Mouse (Mus musculus) embryonic fibroblast, embryonic 13.5 days (primary cell): ENCODE measurements around the gene Dock4.

Experiments used
- CTCF ChIP-seq: IDR thresholded peaks from 2 replicates; pipeline ENCODE4 v1.5.1; 2011; ENCODE audit warnings: mild to moderate bottlenecking, control low read depth, low read length, moderate library complexity, borderline replicate concordance; ENCODE audit not compliant: insufficient read depth
- POLR2A ChIP-seq: IDR thresholded peaks from 2 replicates; pipeline ENCODE4 v1.6.1; 2011; ENCODE audit warnings: low read depth, mild to moderate bottlenecking, control low read depth, low read length, moderate library complexity

GRCm38 (mm10) chr12:40655861-40656260 is 210.1 kb downstream of the Dock4 start:
- TF ChIP-seq POLR2A (no peak), CTCF (no peak)
